Mouse (Mus musculus): ENCODE data around the gene Rusc1. TPM values are rescaled to one million over a fixed set of nuclear protein-coding genes. Genes with fewer than 3 reads are reported as not detected.

Rusc1 gene
- polyA plus RNA-seq (2015; fragmentation: Nextera tagmentation; extraction: Ambion mirVana), result 19.3 and 19.7 TPM in 2 replicates

- H3K27me3 ChIP-seq, result peaks cover 20% of the 10 kb centered on the region
- peaks cover 52% of the 10 kb centered on the region for H3K4me1 ChIP-seq
- no peaks in the 10 kb centered on the region for H3K9me3 ChIP-seq (replicated peaks)
- peaks cover 42% of the 10 kb centered on the region for H3K36me3 ChIP-seq
- 0 out of 2 replicates have a peak within 1 kb of the TSS, but pooled peaks have one; percentile 2 for H3K27ac ChIP-seq
- peak within 1 kb of the TSS; percentile 11 for H3K9ac ChIP-seq
- H3K4me3 ChIP-seq (replicated peaks), result peak within 1 kb of the TSS; percentile 69
- no peak; the same call in 1 of the 2 replicates for ATAC-seq (replicated peaks; ENCODE audit: low FRiP score)
- 2% methylated on average over 18 of the region's 18 CpGs for WGBS
- H3K4me2 ChIP-seq, result peak within 1 kb of the TSS; percentile 100
Measured at GRCm38 (mm10) chr3:89093175-89093574, at the start of gene Rusc1. TSS of gene Rusc1 (minus strand) at chr3:89093311.

- ATAC-seq (replicated peaks; ENCODE audit: low FRiP score), result peak; percentile 78
- 0 out of 2 replicates have a peak overlapping the region, but pooled peaks have one; percentile 16 for H3K4me2 ChIP-seq
- H3K9ac ChIP-seq, result no peak overlapping the region
- H3K4me3 ChIP-seq (replicated peaks), result no peak overlapping the region
- whole genome bisulfite sequencing, result 31% methylated on average over 9 of the region's 9 CpGs
- H3K27me3 ChIP-seq, result peaks cover 5% of the 10 kb centered on the region; the same call in 1 of the 2 replicates
- peaks cover 14% of the 10 kb centered on the region for H3K4me1 ChIP-seq
- H3K36me3 ChIP-seq, result no peaks in the 10 kb centered on the region
- H3K27ac ChIP-seq, result no peak overlapping the region
- H3K9me3 ChIP-seq (replicated peaks), result no peaks in the 10 kb centered on the region
Measured at GRCm38 (mm10) chr3:89136365-89136764, 43.3 kb upstream of the Rusc1 start.

GRCm38 (mm10) chr3:89135958-89136357, 42.8 kb upstream of the Rusc1 start, which contains the start of gene Pklr:
TSS of gene Pklr (plus strand) at chr3:89136142.
- 0 out of 2 replicates have a peak within 1 kb of the TSS, but pooled peaks have one; percentile 16 for H3K4me2 ChIP-seq
- H3K27ac ChIP-seq, result 0 out of 2 replicates have a peak within 1 kb of the TSS, but pooled peaks have one; percentile 13
- peaks cover 5% of the 10 kb centered on the region; the same call in 1 of the 2 replicates for H3K27me3 ChIP-seq
- no peaks in the 10 kb centered on the region for H3K36me3 ChIP-seq
- no peaks in the 10 kb centered on the region for H3K9me3 ChIP-seq (replicated peaks)
- no peak within 1 kb of the TSS for H3K4me3 ChIP-seq (replicated peaks)
- WGBS, result 61% methylated on average over 3 of the region's 3 CpGs
- ATAC-seq (replicated peaks; ENCODE audit: low FRiP score), result no peak
- no peak within 1 kb of the TSS for H3K9ac ChIP-seq
- H3K4me1 ChIP-seq, result peaks cover 14% of the 10 kb centered on the region

GRCm38 (mm10) chr3:89133752-89134151, 40.6 kb upstream of the Rusc1 start:
- Histone ChIP-seq H3K4me2 (no peak overlapping the region), H3K27ac (no peak overlapping the region), H3K4me1 (peaks cover 14% of the 10 kb centered on the region), H3K4me3 (replicated peaks) (no peak overlapping the region), H3K36me3 (no peaks in the 10 kb centered on the region), H3K27me3 (peaks cover 5% of the 10 kb centered on the region; the same call in 1 of the 2 replicates), H3K9ac (no peak overlapping the region), H3K9me3 (replicated peaks) (no peaks in the 10 kb centered on the region)
- no peak for ATAC-seq (replicated peaks; ENCODE audit: low FRiP score)
- WGBS, result 85% methylated on average over 1 of the region's 1 CpGs

GRCm38 (mm10) chr3:89133063-89133450, 39.9 kb upstream of the Rusc1 start:
- Histone ChIP-seq H3K9ac (no peak overlapping the region), H3K36me3 (no peaks in the 10 kb centered on the region), H3K4me2 (no peak overlapping the region), H3K9me3 (replicated peaks) (no peaks in the 10 kb centered on the region), H3K27me3 (peaks cover 5% of the 10 kb centered on the region; the same call in 1 of the 2 replicates), H3K27ac (no peak overlapping the region), H3K4me1 (peaks cover 14% of the 10 kb centered on the region), H3K4me3 (replicated peaks) (no peak overlapping the region)
- 83% methylated on average over 7 of the region's 7 CpGs for WGBS
- no peak for ATAC-seq (replicated peaks; ENCODE audit: low FRiP score)

GRCm38 (mm10) chr3:89132285-89133062, 39.4 kb upstream of the Rusc1 start:
- H3K9ac ChIP-seq, result peak overlapping the region; percentile 51; the same call in 1 of the 2 replicates

GRCm38 (mm10) chr3:89131816-89132215, 38.7 kb upstream of the Rusc1 start:
- ATAC-seq (replicated peaks; ENCODE audit: low FRiP score), result no peak
- WGBS, result 45% methylated on average over 4 of the region's 4 CpGs

More at GRCm38 (mm10) chr3:89132285-89133062, 39.4 kb upstream of the Rusc1 start:
- 14% methylated on average over 30 of the region's 30 CpGs for WGBS
- Histone ChIP-seq H3K27me3 (peaks cover 5% of the 10 kb centered on the region; the same call in 1 of the 2 replicates), H3K36me3 (no peaks in the 10 kb centered on the region), H3K4me1 (peaks cover 14% of the 10 kb centered on the region), H3K4me2 (peak overlapping the region; percentile 82), H3K4me3 (replicated peaks) (peak overlapping the region; percentile 44), H3K27ac (no peak overlapping the region), H3K9me3 (replicated peaks) (no peaks in the 10 kb centered on the region)
- peak; percentile 71 for ATAC-seq (replicated peaks; ENCODE audit: low FRiP score)

GRCm38 (mm10) chr3:89129908-89130307, 36.8 kb upstream of the Rusc1 start:
- no peak overlapping the region for H3K4me3 ChIP-seq (replicated peaks)
- H3K4me1 ChIP-seq, result peaks cover 12% of the 10 kb centered on the region
- no peak overlapping the region for H3K9ac ChIP-seq
- H3K27me3 ChIP-seq, result peaks cover 5% of the 10 kb centered on the region; the same call in 1 of the 2 replicates
- 85% methylated on average over 3 of the region's 3 CpGs for WGBS
- H3K4me2 ChIP-seq, result no peak overlapping the region
- H3K27ac ChIP-seq, result no peak overlapping the region
- ATAC-seq (replicated peaks; ENCODE audit: low FRiP score), result no peak
- no peaks in the 10 kb centered on the region for H3K9me3 ChIP-seq (replicated peaks)
- H3K36me3 ChIP-seq, result no peaks in the 10 kb centered on the region

More at GRCm38 (mm10) chr3:89131816-89132215, 38.7 kb upstream of the Rusc1 start:
- peak overlapping the region; percentile 44 for H3K4me3 ChIP-seq (replicated peaks)
- no peaks in the 10 kb centered on the region for H3K36me3 ChIP-seq
- H3K9me3 ChIP-seq (replicated peaks), result no peaks in the 10 kb centered on the region
- H3K27me3 ChIP-seq, result peaks cover 5% of the 10 kb centered on the region; the same call in 1 of the 2 replicates
- H3K9ac ChIP-seq, result peak overlapping the region; percentile 51; the same call in 1 of the 2 replicates
- H3K27ac ChIP-seq, result no peak overlapping the region
- H3K4me2 ChIP-seq, result peak overlapping the region; percentile 82
- H3K4me1 ChIP-seq, result peaks cover 12% of the 10 kb centered on the region

- H3K4me1 ChIP-seq, result 0 out of 2 replicates have a peak, but pooled peaks cover 3% of the 10 kb centered on the region
- no peaks in the 10 kb centered on the region for H3K9me3 ChIP-seq (replicated peaks)
- no peak overlapping the region for H3K27ac ChIP-seq
- no peaks in the 10 kb centered on the region for H3K27me3 ChIP-seq
- H3K4me3 ChIP-seq (replicated peaks), result no peak overlapping the region
- H3K36me3 ChIP-seq, result no peaks in the 10 kb centered on the region
- no peak overlapping the region for H3K4me2 ChIP-seq
- WGBS, result 89% methylated on average over 3 of the region's 3 CpGs
- H3K9ac ChIP-seq, result no peak overlapping the region
- ATAC-seq (replicated peaks; ENCODE audit: low FRiP score), result no peak
Measured at GRCm38 (mm10) chr3:89125981-89126380, 32.9 kb upstream of the Rusc1 start.

GRCm38 (mm10) chr3:89124241-89124640, 31.1 kb upstream of the Rusc1 start:
- WGBS, result 65% methylated on average over 3 of the region's 3 CpGs

GRCm38 (mm10) chr3:89123313-89123712, 30.2 kb upstream of the Rusc1 start:
- no peak overlapping the region for H3K4me3 ChIP-seq (replicated peaks)
- H3K27me3 ChIP-seq, result no peaks in the 10 kb centered on the region
- H3K36me3 ChIP-seq, result no peaks in the 10 kb centered on the region
- no peaks in the 10 kb centered on the region for H3K9me3 ChIP-seq (replicated peaks)
- H3K27ac ChIP-seq, result no peak overlapping the region
- no peak for ATAC-seq (replicated peaks; ENCODE audit: low FRiP score)
- no peak overlapping the region for H3K9ac ChIP-seq
- WGBS, result 77% methylated on average over 2 of the region's 2 CpGs
- no peak overlapping the region for H3K4me2 ChIP-seq
- 0 out of 2 replicates have a peak, but pooled peaks cover 3% of the 10 kb centered on the region for H3K4me1 ChIP-seq

More at GRCm38 (mm10) chr3:89124241-89124640, 31.1 kb upstream of the Rusc1 start:
- Histone ChIP-seq H3K4me2 (no peak overlapping the region), H3K4me1 (0 out of 2 replicates have a peak, but pooled peaks cover 3% of the 10 kb centered on the region), H3K9me3 (replicated peaks) (no peaks in the 10 kb centered on the region), H3K9ac (no peak overlapping the region), H3K27me3 (no peaks in the 10 kb centered on the region), H3K36me3 (no peaks in the 10 kb centered on the region), H3K4me3 (replicated peaks) (no peak overlapping the region), H3K27ac (no peak overlapping the region)
- ATAC-seq (replicated peaks; ENCODE audit: low FRiP score), result no peak

GRCm38 (mm10) chr3:89115522-89115921, 22.4 kb upstream of the Rusc1 start:
- ATAC-seq (replicated peaks; ENCODE audit: low FRiP score), result peak; percentile 64; the same call in 1 of the 2 replicates

More at GRCm38 (mm10) chr3:89115522-89115921, 22.4 kb upstream of the Rusc1 start:
- H3K4me2 ChIP-seq, result no peak overlapping the region
- no peak overlapping the region for H3K9ac ChIP-seq
- H3K9me3 ChIP-seq (replicated peaks), result no peaks in the 10 kb centered on the region
- H3K4me3 ChIP-seq (replicated peaks), result no peak overlapping the region
- H3K27ac ChIP-seq, result no peak overlapping the region
- no peaks in the 10 kb centered on the region for H3K27me3 ChIP-seq
- peaks cover 5% of the 10 kb centered on the region for H3K4me1 ChIP-seq
- H3K36me3 ChIP-seq, result no peaks in the 10 kb centered on the region
- WGBS, result 6% methylated on average over 2 of the region's 2 CpGs

Data from kidney, embryonic 15.5 days (tissue).